Mouse (Mus musculus): ENCODE results near the gene Klhdc4. TPM values are rescaled to one million over a fixed set of nuclear protein-coding genes. Genes with fewer than 3 reads are reported as not detected.

Gene Klhdc4
- polyA plus RNA-seq, 1 experiment from 2014 or later: 50.4 TPM

GRCm38 (mm10) chr8:121861806-121862548 lies 32.6 kb upstream of the Klhdc4 start:
- Histone ChIP-seq H3K9ac (replicated peaks) (no peak overlapping the region; the same call in 1 of the 2 replicates), H3K4me3 (no peak overlapping the region), H3K4me2 (replicated peaks) (no peak overlapping the region), H3K27ac (replicated peaks) (no peak overlapping the region), H3K4me1 (no peaks in the 10 kb centered on the region), H3K27me3 (no peaks in the 10 kb centered on the region), H3K9me3 (no peaks in the 10 kb centered on the region), H3K36me3 (no peaks in the 10 kb centered on the region)
- ATAC-seq (ENCODE audit: low FRiP score, low read depth): no peak
- WGBS: 79% methylated on average over 9 of the region's 12 CpGs

- no peaks in the 10 kb centered on the region for H3K9me3 ChIP-seq
- H3K4me3 ChIP-seq: no peak overlapping the region
- no peak overlapping the region for H3K4me2 ChIP-seq (replicated peaks)
- 55% methylated on average over 6 of the region's 6 CpGs for WGBS
- no peak for ATAC-seq (ENCODE audit: low FRiP score, low read depth)
- no peaks in the 10 kb centered on the region for H3K36me3 ChIP-seq
- no peak overlapping the region for H3K9ac ChIP-seq (replicated peaks)
- H3K4me1 ChIP-seq: no peaks in the 10 kb centered on the region
- no peaks in the 10 kb centered on the region for H3K27me3 ChIP-seq
- H3K27ac ChIP-seq (replicated peaks): no peak overlapping the region
These were observed 31.9 kb upstream of the Klhdc4 start for GRCm38 (mm10) chr8:121861276-121861675.

GRCm38 (mm10) chr8:121857747-121858146 lies 28.4 kb upstream of the Klhdc4 start:
- no peaks in the 10 kb centered on the region for H3K4me1 ChIP-seq
- no peak for ATAC-seq (ENCODE audit: low FRiP score, low read depth)
- H3K27ac ChIP-seq (replicated peaks): no peak overlapping the region
- H3K4me2 ChIP-seq (replicated peaks): no peak overlapping the region
- H3K9ac ChIP-seq (replicated peaks): no peak overlapping the region
- no peak overlapping the region for H3K4me3 ChIP-seq
- H3K9me3 ChIP-seq: no peaks in the 10 kb centered on the region
- no peaks in the 10 kb centered on the region for H3K36me3 ChIP-seq
- no peaks in the 10 kb centered on the region for H3K27me3 ChIP-seq
- 47% methylated on average over 2 of the region's 2 CpGs for WGBS

- Histone ChIP-seq H3K36me3 (no peaks in the 10 kb centered on the region), H3K4me3 (no peak overlapping the region), H3K9me3 (no peaks in the 10 kb centered on the region), H3K4me1 (peaks cover 2% of the 10 kb centered on the region; the same call in 1 of the 2 replicates), H3K27ac (replicated peaks) (no peak overlapping the region), H3K27me3 (0 out of 2 replicates have a peak, but pooled peaks cover 4% of the 10 kb centered on the region), H3K9ac (replicated peaks) (no peak overlapping the region), H3K4me2 (replicated peaks) (no peak overlapping the region)
- 55% methylated on average over 9 of the region's 9 CpGs for WGBS
- no peak for ATAC-seq (ENCODE audit: low FRiP score, low read depth)
These were observed 28.0 kb upstream of the Klhdc4 start for GRCm38 (mm10) chr8:121857331-121857730.

GRCm38 (mm10) chr8:121856071-121856746 lies 26.8 kb upstream of the Klhdc4 start:
- no peak overlapping the region for H3K9ac ChIP-seq (replicated peaks)
- H3K27ac ChIP-seq (replicated peaks): no peak overlapping the region
- 82% methylated on average over 14 of the region's 14 CpGs for WGBS
- H3K4me2 ChIP-seq (replicated peaks): no peak overlapping the region
- no peak overlapping the region for H3K4me3 ChIP-seq
- peaks cover 13% of the 10 kb centered on the region for H3K4me1 ChIP-seq
- H3K36me3 ChIP-seq: no peaks in the 10 kb centered on the region
- H3K27me3 ChIP-seq: peaks cover 12% of the 10 kb centered on the region; the same call in 1 of the 2 replicates
- no peak for ATAC-seq (ENCODE audit: low FRiP score, low read depth)
- no peaks in the 10 kb centered on the region for H3K9me3 ChIP-seq

GRCm38 (mm10) chr8:121853586-121853985 lies 24.2 kb upstream of the Klhdc4 start:
- H3K27ac ChIP-seq (replicated peaks): no peak overlapping the region
- ATAC-seq (ENCODE audit: low FRiP score, low read depth): no peak
- no peak overlapping the region for H3K9ac ChIP-seq (replicated peaks)
- WGBS: 85% methylated on average over 2 of the region's 2 CpGs
- H3K36me3 ChIP-seq: no peaks in the 10 kb centered on the region
- no peak overlapping the region for H3K4me2 ChIP-seq (replicated peaks)
- H3K27me3 ChIP-seq: peaks cover 13% of the 10 kb centered on the region; the same call in 1 of the 2 replicates
- no peak overlapping the region for H3K4me3 ChIP-seq
- peaks cover 22% of the 10 kb centered on the region for H3K4me1 ChIP-seq
- no peaks in the 10 kb centered on the region for H3K9me3 ChIP-seq

GRCm38 (mm10) chr8:121852464-121852863 lies 23.1 kb upstream of the Klhdc4 start:
- Histone ChIP-seq H3K27ac (replicated peaks) (no peak overlapping the region), H3K4me3 (no peak overlapping the region), H3K9me3 (no peaks in the 10 kb centered on the region), H3K9ac (replicated peaks) (no peak overlapping the region), H3K27me3 (peaks cover 17% of the 10 kb centered on the region; the same call in 1 of the 2 replicates), H3K4me1 (peaks cover 22% of the 10 kb centered on the region), H3K4me2 (replicated peaks) (no peak overlapping the region), H3K36me3 (no peaks in the 10 kb centered on the region)
- WGBS: 68% methylated on average over 7 of the region's 7 CpGs
- ATAC-seq (ENCODE audit: low FRiP score, low read depth): no peak

- Histone ChIP-seq H3K4me3 (no peak overlapping the region), H3K27me3 (peaks cover 17% of the 10 kb centered on the region; the same call in 1 of the 2 replicates), H3K4me2 (replicated peaks) (peak overlapping the region; percentile 48; the same call in 1 of the 2 replicates), H3K36me3 (no peaks in the 10 kb centered on the region), H3K27ac (replicated peaks) (no peak overlapping the region), H3K4me1 (peaks cover 22% of the 10 kb centered on the region), H3K9ac (replicated peaks) (no peak overlapping the region), H3K9me3 (no peaks in the 10 kb centered on the region)
- ATAC-seq (ENCODE audit: low FRiP score, low read depth): no peak
- 45% methylated on average over 7 of the region's 7 CpGs for WGBS
These were observed 22.3 kb upstream of the Klhdc4 start for GRCm38 (mm10) chr8:121851716-121852115.

- Histone ChIP-seq H3K4me1 (peaks cover 22% of the 10 kb centered on the region), H3K4me3 (peak overlapping the region; percentile 22; the same call in 1 of the 2 replicates), H3K9ac (replicated peaks) (peak overlapping the region; percentile 29; the same call in 1 of the 2 replicates), H3K27me3 (peaks cover 17% of the 10 kb centered on the region; the same call in 1 of the 2 replicates), H3K9me3 (no peaks in the 10 kb centered on the region), H3K4me2 (replicated peaks) (peak overlapping the region; percentile 48), H3K36me3 (no peaks in the 10 kb centered on the region), H3K27ac (replicated peaks) (no peak overlapping the region)
- ATAC-seq (ENCODE audit: low FRiP score, low read depth): peak; percentile 67
- 3% methylated on average over 24 of the region's 24 CpGs for WGBS
These were observed 21.6 kb upstream of the Klhdc4 start for GRCm38 (mm10) chr8:121850821-121851470.

- Histone ChIP-seq H3K36me3 (no peaks in the 10 kb centered on the region), H3K4me3 (peak overlapping the region; percentile 22; the same call in 1 of the 2 replicates), H3K27me3 (peaks cover 17% of the 10 kb centered on the region; the same call in 1 of the 2 replicates), H3K4me2 (replicated peaks) (peak overlapping the region; percentile 48), H3K4me1 (peaks cover 22% of the 10 kb centered on the region), H3K9me3 (no peaks in the 10 kb centered on the region), H3K9ac (replicated peaks) (peak overlapping the region; percentile 2; the same call in 1 of the 2 replicates), H3K27ac (replicated peaks) (no peak overlapping the region)
- 37% methylated on average over 12 of the region's 12 CpGs for WGBS
- peak; percentile 14; the same call in 1 of the 2 replicates for ATAC-seq (ENCODE audit: low FRiP score, low read depth)
These were observed 21.1 kb upstream of the Klhdc4 start for GRCm38 (mm10) chr8:121850436-121850820.

GRCm38 (mm10) chr8:121850018-121850417 lies 20.6 kb upstream of the Klhdc4 start:
- Histone ChIP-seq H3K9ac (replicated peaks) (no peak overlapping the region), H3K4me2 (replicated peaks) (no peak overlapping the region), H3K4me3 (no peak overlapping the region), H3K27ac (replicated peaks) (no peak overlapping the region), H3K27me3 (peaks cover 17% of the 10 kb centered on the region; the same call in 1 of the 2 replicates), H3K9me3 (no peaks in the 10 kb centered on the region), H3K4me1 (peaks cover 22% of the 10 kb centered on the region), H3K36me3 (no peaks in the 10 kb centered on the region)
- 14% methylated on average over 6 of the region's 6 CpGs for whole genome bisulfite sequencing
- ATAC-seq (ENCODE audit: low FRiP score, low read depth): no peak
